Mouse (Mus musculus): ENCODE measurements around the gene Cdkn2aipnl. TPM values are rescaled to one million over a fixed set of nuclear protein-coding genes. Genes with fewer than 3 reads are reported as not detected.
A peak's percentile ranks its signal among the peaks of the same experiment; 100 is the strongest.

Gene Cdkn2aipnl
- polyA plus RNA-seq, 1 experiment from 2014 or later = 33.3 TPM

GRCm38 (mm10) chr11:51935636-51936434 lies 31.6 kb upstream of the Cdkn2aipnl start:
- H3K4me2 ChIP-seq (ENCODE audit: low read depth, low read length) = no peak overlapping the region
- no peak overlapping the region for H3K9ac ChIP-seq (replicated peaks)
- DNase-seq (peak; percentile 45), ATAC-seq (no peak)
- peaks cover 29% of the 10 kb centered on the region for H3K4me1 ChIP-seq (ENCODE audit: insufficient read depth)
- H3K27ac ChIP-seq (ENCODE audit: low read depth) = peak overlapping the region; percentile 48; the same call in 1 of the 2 replicates
- 37% methylated on average over 5 of the region's 5 CpGs for WGBS (ENCODE audit: insufficient replicate concordance)
- TF ChIP-seq EP300 (IDR thresholded peaks at IDR 0.05; ENCODE audit: low read depth) (0 out of 2 replicates have a peak, but pooled peaks have one; percentile 23), CTCF (IDR thresholded peaks at IDR 0.05; ENCODE audit: low read depth) (peak; percentile 34; the same call in 1 of the 2 replicates)
- H3K4me3 ChIP-seq (ENCODE audit: low read depth, low read length) = no peak overlapping the region
- H3K36me3 ChIP-seq (replicated peaks; ENCODE audit: insufficient read depth, low read length) = no peaks in the 10 kb centered on the region
- H3K9me3 ChIP-seq (ENCODE audit: low read length) = no peaks in the 10 kb centered on the region
- no peaks in the 10 kb centered on the region for H3K27me3 ChIP-seq (ENCODE audit: insufficient read depth, low read length)

GRCm38 (mm10) chr11:51937361-51937781 lies 30.1 kb upstream of the Cdkn2aipnl start:
- TF ChIP-seq EP300 (IDR thresholded peaks at IDR 0.05; ENCODE audit: low read depth) = peak; percentile 12; the same call in 1 of the 2 replicates
- no peak for TF ChIP-seq CTCF (IDR thresholded peaks at IDR 0.05; ENCODE audit: low read depth)
- no peaks in the 10 kb centered on the region for H3K36me3 ChIP-seq (replicated peaks; ENCODE audit: insufficient read depth, low read length)
- no peak for DNase-seq
- no peak overlapping the region for H3K4me2 ChIP-seq (ENCODE audit: low read depth, low read length)
- H3K9ac ChIP-seq (replicated peaks) = no peak overlapping the region
- no peaks in the 10 kb centered on the region for H3K9me3 ChIP-seq (ENCODE audit: low read length)
- 0 out of 2 replicates have a peak overlapping the region, but pooled peaks have one; percentile 7 for H3K27ac ChIP-seq (ENCODE audit: low read depth)
- no peak overlapping the region for H3K4me3 ChIP-seq (ENCODE audit: low read depth, low read length)
- 61% methylated on average over 6 of the region's 6 CpGs for whole genome bisulfite sequencing (ENCODE audit: insufficient replicate concordance)
- H3K4me1 ChIP-seq (ENCODE audit: insufficient read depth) = peaks cover 26% of the 10 kb centered on the region
- H3K27me3 ChIP-seq (ENCODE audit: insufficient read depth, low read length) = no peaks in the 10 kb centered on the region
- peak; percentile 18; the same call in 1 of the 2 replicates for ATAC-seq

- peak overlapping the region; percentile 87 for H3K27ac ChIP-seq (ENCODE audit: low read depth)
- ATAC-seq = peak; percentile 56
- DNase-seq = peak; percentile 47
- H3K4me3 ChIP-seq (ENCODE audit: low read depth, low read length) = no peak overlapping the region
- H3K4me2 ChIP-seq (ENCODE audit: low read depth, low read length) = no peak overlapping the region
- WGBS (ENCODE audit: insufficient replicate concordance) = 66% methylated on average over 12 of the region's 12 CpGs
- no peaks in the 10 kb centered on the region for H3K27me3 ChIP-seq (ENCODE audit: insufficient read depth, low read length)
- H3K4me1 ChIP-seq (ENCODE audit: insufficient read depth) = peaks cover 26% of the 10 kb centered on the region
- no peaks in the 10 kb centered on the region for H3K36me3 ChIP-seq (replicated peaks; ENCODE audit: insufficient read depth, low read length)
- TF ChIP-seq EP300 (IDR thresholded peaks at IDR 0.05; ENCODE audit: low read depth) = peak; percentile 7; the same call in 1 of the 2 replicates
- TF ChIP-seq CTCF (IDR thresholded peaks at IDR 0.05; ENCODE audit: low read depth) = no peak
- H3K9me3 ChIP-seq (ENCODE audit: low read length) = no peaks in the 10 kb centered on the region
- H3K9ac ChIP-seq (replicated peaks) = no peak overlapping the region
These were observed 28.5 kb upstream of the Cdkn2aipnl start for GRCm38 (mm10) chr11:51938817-51939589.

- WGBS (ENCODE audit: insufficient replicate concordance) = 67% methylated on average over 8 of the region's 8 CpGs
- peaks cover 26% of the 10 kb centered on the region for H3K4me1 ChIP-seq (ENCODE audit: insufficient read depth)
- peak overlapping the region; percentile 87 for H3K27ac ChIP-seq (ENCODE audit: low read depth)
- H3K4me3 ChIP-seq (ENCODE audit: low read depth, low read length) = no peak overlapping the region
- no peak overlapping the region for H3K4me2 ChIP-seq (ENCODE audit: low read depth, low read length)
- ATAC-seq (no peak), DNase-seq (no peak)
- no peaks in the 10 kb centered on the region for H3K36me3 ChIP-seq (replicated peaks; ENCODE audit: insufficient read depth, low read length)
- TF ChIP-seq EP300 (IDR thresholded peaks at IDR 0.05; ENCODE audit: low read depth) (no peak), CTCF (IDR thresholded peaks at IDR 0.05; ENCODE audit: low read depth) (no peak)
- no peaks in the 10 kb centered on the region for H3K9me3 ChIP-seq (ENCODE audit: low read length)
- no peak overlapping the region for H3K9ac ChIP-seq (replicated peaks)
- H3K27me3 ChIP-seq (ENCODE audit: insufficient read depth, low read length) = no peaks in the 10 kb centered on the region
These were observed 27.9 kb upstream of the Cdkn2aipnl start for GRCm38 (mm10) chr11:51939590-51939955.

- WGBS (ENCODE audit: insufficient replicate concordance) = 69% methylated on average over 13 of the region's 13 CpGs
- H3K9ac ChIP-seq (replicated peaks) = no peak overlapping the region
- DNase-seq = no peak
- TF ChIP-seq CTCF (IDR thresholded peaks at IDR 0.05; ENCODE audit: low read depth) (no peak), EP300 (IDR thresholded peaks at IDR 0.05; ENCODE audit: low read depth) (no peak)
- no peak for ATAC-seq
- H3K36me3 ChIP-seq (replicated peaks; ENCODE audit: insufficient read depth, low read length) = no peaks in the 10 kb centered on the region
- H3K9me3 ChIP-seq (ENCODE audit: low read length) = no peaks in the 10 kb centered on the region
- H3K4me1 ChIP-seq (ENCODE audit: insufficient read depth) = peaks cover 26% of the 10 kb centered on the region
- no peak overlapping the region for H3K4me3 ChIP-seq (ENCODE audit: low read depth, low read length)
- H3K27me3 ChIP-seq (ENCODE audit: insufficient read depth, low read length) = no peaks in the 10 kb centered on the region
- no peak overlapping the region for H3K4me2 ChIP-seq (ENCODE audit: low read depth, low read length)
- no peak overlapping the region for H3K27ac ChIP-seq (ENCODE audit: low read depth)
These were observed 26.9 kb upstream of the Cdkn2aipnl start for GRCm38 (mm10) chr11:51940511-51940955.
